Mouse (Mus musculus) MEL (cell line): Measurements from ENCODE around the gene Mex3a.

ENCODE experiments used
- NELFE ChIP-seq: IDR thresholded peaks from 2 replicates; pipeline ENCODE4 v1.6.1; 2011; ENCODE audit warnings: low read depth, low read length, improper control_type of control experiment
- RCOR1 ChIP-seq: IDR thresholded peaks from 2 replicates; pipeline ENCODE4 v1.6.1; 2012; ENCODE audit warnings: low read depth, mild to moderate bottlenecking, inconsistent platforms, low read length, improper control_type of control experiment
- TAL1 ChIP-seq: IDR thresholded peaks from 2 replicates; pipeline ENCODE4 v1.6.1; 2012; ENCODE audit warnings: mild to moderate bottlenecking, inconsistent platforms, low read length, moderate library complexity, mixed read lengths

DNA sequence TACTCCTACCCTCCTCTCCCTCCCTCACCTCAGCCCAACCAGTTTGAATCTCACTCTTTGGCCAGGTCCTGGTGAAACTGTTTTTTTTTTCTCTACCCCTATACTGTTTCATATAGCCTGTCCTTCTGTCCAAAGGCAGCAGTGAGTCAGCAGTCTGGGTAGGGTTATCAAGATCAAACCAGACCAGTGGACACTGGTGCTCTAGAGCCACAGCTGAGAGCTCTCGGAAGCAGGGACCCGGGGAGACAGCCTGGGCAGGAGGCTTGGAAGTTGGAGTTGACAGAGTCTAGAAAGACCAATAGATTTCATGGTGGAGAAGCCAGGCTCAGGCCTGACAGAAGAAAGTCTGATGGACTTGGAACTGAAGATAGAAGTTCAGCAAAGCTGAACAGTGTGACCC is 36.4 kb downstream of the Mex3a start:
- TF ChIP-seq RCOR1, result no peak
- no peak for TF ChIP-seq TAL1
- TF ChIP-seq NELFE, result no peak
